Mouse (Mus musculus): ENCODE results near the gene Agbl4. TPM values are rescaled to one million over a fixed set of nuclear protein-coding genes. Genes with fewer than 3 reads are reported as not detected.

Gene Agbl4
- total RNA-seq, 4 experiments from 2014 or later = 0.20 to 0.72 (median 0.42) TPM

GRCm38 (mm10) chr4:111663730-111664129 is 1266.3 kb downstream of the Agbl4 start:
- peak; percentile 23 for DNase-seq (ENCODE audit: low spot score)

GRCm38 (mm10) chr4:111664146-111664545 is 1266.7 kb downstream of the Agbl4 start:
- peak; percentile 39 for DNase-seq (ENCODE audit: low spot score)

GRCm38 (mm10) chr4:111666713-111667112 is 1269.3 kb downstream of the Agbl4 start:
- no peak for DNase-seq (ENCODE audit: low spot score)

GRCm38 (mm10) chr4:111669369-111669768 is 1271.9 kb downstream of the Agbl4 start:
- no peak for DNase-seq (ENCODE audit: low spot score)

- DNase-seq (ENCODE audit: low spot score) = peak; percentile 5
Measured at GRCm38 (mm10) chr4:111670566-111671421, 1273.3 kb downstream of the Agbl4 start.

- DNase-seq (ENCODE audit: low spot score) = no peak
Measured at GRCm38 (mm10) chr4:111671440-111671839, 1274.0 kb downstream of the Agbl4 start.

- DNase-seq (ENCODE audit: low spot score) = no peak
Measured at GRCm38 (mm10) chr4:111673904-111674303, 1276.4 kb downstream of the Agbl4 start.

- no peak for DNase-seq (ENCODE audit: low spot score)
Measured at GRCm38 (mm10) chr4:111681926-111682325, 1284.5 kb downstream of the Agbl4 start.

- DNase-seq (ENCODE audit: low spot score) = no peak
Measured at GRCm38 (mm10) chr4:111682793-111683192, 1285.3 kb downstream of the Agbl4 start.

GRCm38 (mm10) chr4:111683843-111684242 is 1286.4 kb downstream of the Agbl4 start:
- DNase-seq (ENCODE audit: low spot score) = no peak

GRCm38 (mm10) chr4:111685951-111686350 is 1288.5 kb downstream of the Agbl4 start:
- DNase-seq (ENCODE audit: low spot score) = no peak

- DNase-seq (ENCODE audit: low spot score) = peak; percentile 33
Measured at GRCm38 (mm10) chr4:111686951-111687350, 1289.5 kb downstream of the Agbl4 start.

GRCm38 (mm10) chr4:111687613-111688012 is 1290.2 kb downstream of the Agbl4 start:
- DNase-seq (ENCODE audit: low spot score) = peak; percentile 75

GRCm38 (mm10) chr4:111691057-111691543 is 1293.6 kb downstream of the Agbl4 start:
- no peak for DNase-seq (ENCODE audit: low spot score)

- no peak for DNase-seq (ENCODE audit: low spot score)
Measured at GRCm38 (mm10) chr4:111701381-111701780, 1303.9 kb downstream of the Agbl4 start.

- no peak for DNase-seq (ENCODE audit: low spot score)
Measured at GRCm38 (mm10) chr4:111704126-111704525, 1306.7 kb downstream of the Agbl4 start.

- no peak for DNase-seq (ENCODE audit: low spot score)
Measured at GRCm38 (mm10) chr4:111704975-111705374, 1307.5 kb downstream of the Agbl4 start.

Other genes starting within 250 kb of the Agbl4 start
- gene Elavl4, start 45.8 kb upstream of the Agbl4 start, total RNA-seq (2022) = under 1 TPM in 3 of 4 experiments, not detected in 1; 0.06 to 0.28 (median 0.22) TPM

Data from heart, adult 8-10 months (tissue).